Mouse (Mus musculus) hindbrain, postnatal 0 days (tissue): Measurements from ENCODE around the gene Cdk19. TPM values are rescaled to one million over a fixed set of nuclear protein-coding genes. Genes with fewer than 3 reads are reported as not detected.
"Not testable (repeated sequence)": the region's sequence is repeated elsewhere in the genome, so short reads cannot be mapped to it uniquely, and the experiment has no call there.

ENCODE experiments used
- ATAC-seq: fragments of 200-750 bp; cut with Nextera tagmentation; 2 replicates; pipeline ENCODE4 v1.8.0; 2017; ENCODE audit warnings: mild to moderate bottlenecking, moderate TSS enrichment, moderate library complexity
- DNase-seq: peaks from one replicate; pipeline ENCODE4 v3.0.0-alpha.2; 2015; ENCODE audit warnings: low spot score
- H3K27ac ChIP-seq: fragments of 300-500 bp; sonication (generic); 2 replicates; pipeline ENCODE4 v1.5.1; 2014; ENCODE audit warnings: mild to moderate bottlenecking
- H3K27me3 ChIP-seq: fragments of 300-500 bp; sonication (generic); 2 replicates; pipeline ENCODE4 v1.6.1; 2014; ENCODE audit warnings: low read length, mixed read lengths; ENCODE audit not compliant: insufficient read depth
- H3K36me3 ChIP-seq: fragments of 300-500 bp; sonication (generic); 2 replicates; pipeline ENCODE4 v1.6.1; 2014; ENCODE audit warnings: low read length, mixed read lengths; ENCODE audit not compliant: insufficient read depth
- H3K4me1 ChIP-seq: fragments of 300-500 bp; sonication (generic); 2 replicates; pipeline ENCODE4 v1.6.1; 2014; ENCODE audit warnings: antibody characterized with exemption, low read length, mixed read lengths; ENCODE audit not compliant: insufficient read depth
- H3K4me2 ChIP-seq: fragments of 300-500 bp; sonication (generic); 2 replicates; pipeline ENCODE4 v1.6.1; 2014; ENCODE audit warnings: low read depth, mild to moderate bottlenecking, low read length, moderate library complexity, mixed read lengths
- H3K4me3 ChIP-seq: fragments of 300-500 bp; sonication (generic); 2 replicates; pipeline ENCODE4 v1.5.1; 2014; ENCODE audit warnings: low read length
- H3K9ac ChIP-seq: fragments of 300-500 bp; sonication (generic); replicated peaks from 2 replicates; pipeline ENCODE4 v1.6.1; 2014; ENCODE audit warnings: mild to moderate bottlenecking, low read length, moderate library complexity, mixed read lengths
- H3K9me3 ChIP-seq: fragments of 300-500 bp; sonication (generic); 2 replicates; pipeline ENCODE4 v1.6.1; 2016; ENCODE audit warnings: low read length, mixed read lengths
- CTCF ChIP-seq: IDR thresholded peaks from 2 replicates; pipeline ENCODE4 v1.5.1; 2016; ENCODE audit warnings: antibody characterized with exemption, control low read depth, low read depth
- WGBS: fragments of 180-500 bp; shearing (Covaris S2); extraction: QIAGEN DNeasy Blood & Tissue Kit; methylation state at CpG from one replicate; pipeline ENCODE4 v1.1.7; 2014; 5-methylcytosine and 5-hydroxymethylcytosine counted together
- polyA plus RNA-seq: library from polyadenylated mRNA; unstranded; fragments of >200 nt; fragmentation: Nextera tagmentation; extraction: Ambion mirVana; gene quantifications from 2 replicates; pipeline ENCODE4 v1.2.1, GENCODE M21; 2015
- total RNA-seq: library from RNA; depleted of rRNA; stranded (reverse); fragments of >200 nt; gene quantifications from 2 replicates; pipeline ENCODE4 v1.2.3, GENCODE M21; 2014

The Cdk19 gene
- total and polyA plus RNA-seq, 2 experiments from 2014 or later = 7.1 to 19.6 TPM

- no peak for TF ChIP-seq CTCF
- ATAC-seq (no peak), DNase-seq (no peak)
- H3K27ac ChIP-seq = no peak overlapping the region
- H3K4me1 ChIP-seq = no peaks in the 10 kb centered on the region
- no peak overlapping the region for H3K4me2 ChIP-seq
- H3K9ac ChIP-seq = no peak overlapping the region
- no peaks in the 10 kb centered on the region for H3K27me3 ChIP-seq
- no peaks in the 10 kb centered on the region for H3K9me3 ChIP-seq
- no peak overlapping the region for H3K4me3 ChIP-seq
- WGBS = 90% methylated on average over 6 of the region's 6 CpGs
- no peaks in the 10 kb centered on the region for H3K36me3 ChIP-seq
Measured at GRCm38 (mm10) chr10:40512185-40512584, 172.8 kb downstream of the Cdk19 start.

DNA sequence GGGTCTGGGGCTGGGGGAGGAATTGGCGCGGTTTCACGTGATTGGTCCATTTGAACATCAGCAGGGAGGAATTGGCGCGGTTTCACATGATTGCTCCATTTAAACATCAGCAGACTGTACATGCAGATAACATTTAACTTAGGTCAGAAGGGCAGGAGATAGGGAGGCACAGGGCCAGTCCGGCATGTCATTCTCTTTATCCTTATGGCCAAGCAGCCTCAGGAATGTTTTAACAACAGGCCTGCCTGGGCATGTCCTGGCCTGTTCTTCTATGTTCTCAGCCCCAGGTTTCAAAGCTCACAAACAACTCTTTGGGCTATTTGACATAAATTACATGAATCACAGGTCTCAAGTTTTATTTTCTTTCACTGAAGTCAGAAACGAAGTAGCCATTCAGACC, 173.6 kb downstream of the Cdk19 start:
- not testable (repeated sequence) for H3K9me3 ChIP-seq, H3K27me3 ChIP-seq, DNase-seq, ATAC-seq, H3K36me3 ChIP-seq, H3K9ac ChIP-seq, H3K4me3 ChIP-seq, H3K4me1 ChIP-seq, H3K27ac ChIP-seq, H3K4me2 ChIP-seq
- 95% methylated on average over 7 of the region's 7 CpGs for WGBS

GRCm38 (mm10) chr10:40515225-40515681, 175.9 kb downstream of the Cdk19 start:
- Histone ChIP-seq H3K4me2 (no peak overlapping the region), H3K36me3 (no peaks in the 10 kb centered on the region), H3K27me3 (no peaks in the 10 kb centered on the region), H3K9me3 (no peaks in the 10 kb centered on the region), H3K9ac (no peak overlapping the region), H3K4me1 (no peaks in the 10 kb centered on the region), H3K27ac (no peak overlapping the region), H3K4me3 (no peak overlapping the region)
- no peak for TF ChIP-seq CTCF
- no peak for DNase-seq
- WGBS = 76% methylated on average over 5 of the region's 5 CpGs
- no peak for ATAC-seq

DNA sequence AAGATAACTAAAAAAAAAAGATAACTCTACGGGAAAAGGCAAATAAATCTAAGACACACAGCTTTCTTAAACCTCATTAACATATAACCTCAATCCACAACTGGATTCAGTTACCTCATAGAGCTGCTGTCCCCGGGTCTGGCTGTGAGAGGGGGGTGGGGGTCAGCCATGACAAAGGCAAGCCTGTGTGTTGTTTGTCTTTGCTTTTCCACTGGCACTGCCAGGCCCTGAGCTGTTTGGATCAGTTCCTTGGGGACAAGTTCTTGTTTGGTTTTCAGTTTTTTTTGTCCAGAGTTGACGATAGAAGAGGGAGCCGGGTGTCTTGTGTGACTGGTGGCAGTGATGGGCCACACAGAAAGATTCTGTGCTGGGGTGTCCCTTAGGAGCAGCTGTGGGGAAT, 177.1 kb downstream of the Cdk19 start:
- H3K27me3 ChIP-seq = no peaks in the 10 kb centered on the region
- TF ChIP-seq CTCF = no peak
- H3K9ac ChIP-seq = no peak overlapping the region
- no peak overlapping the region for H3K4me3 ChIP-seq
- ATAC-seq (peak; percentile 77), DNase-seq (peak; percentile 54)
- H3K36me3 ChIP-seq = no peaks in the 10 kb centered on the region
- 28% methylated on average over 4 of the region's 4 CpGs for WGBS
- no peaks in the 10 kb centered on the region for H3K9me3 ChIP-seq
- H3K4me1 ChIP-seq = peaks cover 5% of the 10 kb centered on the region; the same call in 1 of the 2 replicates
- no peak overlapping the region for H3K4me2 ChIP-seq
- H3K27ac ChIP-seq = no peak overlapping the region; the same call in 1 of the 2 replicates

DNA sequence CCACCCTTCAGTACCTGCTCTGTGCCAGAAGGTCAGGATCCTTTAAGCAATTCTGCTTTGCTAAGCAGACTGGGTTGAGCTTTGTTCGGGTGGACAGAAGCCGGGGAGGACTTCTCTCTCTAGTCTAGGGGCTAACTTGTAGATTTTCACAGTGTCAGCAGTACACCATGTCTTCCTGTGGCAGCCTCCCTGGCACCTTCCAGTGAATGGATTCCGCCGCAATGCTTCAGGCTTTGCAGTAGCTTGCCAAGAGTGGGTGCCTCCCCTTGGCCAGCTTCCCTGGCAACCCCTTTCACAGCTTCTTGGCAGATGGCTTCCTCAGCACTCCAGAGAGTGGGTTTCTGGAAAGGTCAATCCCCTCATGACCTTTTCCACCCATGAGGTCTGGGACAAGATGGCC, 180.2 kb downstream of the Cdk19 start:
- TF ChIP-seq CTCF = no peak
- Histone ChIP-seq H3K27ac (peak overlapping the region; percentile 17), H3K27me3 (no peaks in the 10 kb centered on the region), H3K36me3 (no peaks in the 10 kb centered on the region), H3K4me3 (no peak overlapping the region), H3K9ac (no peak overlapping the region), H3K9me3 (no peaks in the 10 kb centered on the region), H3K4me2 (no peak overlapping the region), H3K4me1 (peaks cover 10% of the 10 kb centered on the region; the same call in 1 of the 2 replicates)
- peak; percentile 83 for DNase-seq
- WGBS = 34% methylated on average over 4 of the region's 4 CpGs
- peak; percentile 77 for ATAC-seq

DNA sequence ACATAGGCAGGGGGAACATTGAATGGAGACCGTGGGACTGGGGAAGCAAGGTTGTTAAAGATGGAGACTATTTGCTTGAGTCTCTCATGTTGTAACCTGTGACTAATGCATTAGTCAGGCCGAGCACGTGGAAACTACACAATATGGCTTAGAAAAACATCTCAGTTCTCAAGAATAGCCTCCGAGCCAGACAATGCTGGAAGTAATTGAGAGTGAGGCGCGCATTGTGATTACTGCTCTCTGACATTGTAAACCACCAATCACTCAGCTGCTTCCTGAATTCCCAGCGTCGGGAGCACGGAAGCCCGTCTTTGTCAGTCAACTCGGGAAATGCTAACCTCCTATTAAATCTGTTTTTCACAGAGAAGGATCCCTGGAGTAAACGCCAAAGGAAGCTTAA, 182.2 kb downstream of the Cdk19 start:
- DNase-seq = peak; percentile 44
- no peak for TF ChIP-seq CTCF
- H3K36me3 ChIP-seq = no peaks in the 10 kb centered on the region
- no peaks in the 10 kb centered on the region for H3K27me3 ChIP-seq
- no peak overlapping the region for H3K4me3 ChIP-seq
- H3K4me2 ChIP-seq = peak overlapping the region; percentile 31
- no peak overlapping the region for H3K27ac ChIP-seq
- WGBS = 5% methylated on average over 12 of the region's 12 CpGs
- H3K4me1 ChIP-seq = peaks cover 10% of the 10 kb centered on the region; the same call in 1 of the 2 replicates
- no peaks in the 10 kb centered on the region for H3K9me3 ChIP-seq
- ATAC-seq = 0 out of 2 replicates have a peak, but pooled peaks have one; percentile 18
- no peak overlapping the region for H3K9ac ChIP-seq

- WGBS = 68% methylated on average over 7 of the region's 7 CpGs
- no peak overlapping the region for H3K4me3 ChIP-seq
- H3K4me1 ChIP-seq = peaks cover 10% of the 10 kb centered on the region; the same call in 1 of the 2 replicates
- DNase-seq = no peak
- no peak for TF ChIP-seq CTCF
- no peak overlapping the region for H3K27ac ChIP-seq
- no peaks in the 10 kb centered on the region for H3K9me3 ChIP-seq
- H3K27me3 ChIP-seq = no peaks in the 10 kb centered on the region
- no peak overlapping the region for H3K4me2 ChIP-seq
- ATAC-seq = no peak
- no peak overlapping the region for H3K9ac ChIP-seq
- H3K36me3 ChIP-seq = no peaks in the 10 kb centered on the region
Measured at GRCm38 (mm10) chr10:40523312-40523975, 184.1 kb downstream of the Cdk19 start.
